Mouse (Mus musculus) lung, postnatal 0 days (tissue): Measurements from ENCODE around the gene Gsg1.

Source experiments
- CTCF ChIP-seq: IDR thresholded peaks from 2 replicates; pipeline ENCODE4 v1.5.1; 2016; ENCODE audit warnings: antibody characterized with exemption, mild to moderate bottlenecking
- EP300 ChIP-seq: IDR thresholded peaks from 2 replicates; pipeline ENCODE4 v1.6.1; 2016; ENCODE audit warnings: antibody characterized with exemption, mild to moderate bottlenecking, control low read depth

DNA sequence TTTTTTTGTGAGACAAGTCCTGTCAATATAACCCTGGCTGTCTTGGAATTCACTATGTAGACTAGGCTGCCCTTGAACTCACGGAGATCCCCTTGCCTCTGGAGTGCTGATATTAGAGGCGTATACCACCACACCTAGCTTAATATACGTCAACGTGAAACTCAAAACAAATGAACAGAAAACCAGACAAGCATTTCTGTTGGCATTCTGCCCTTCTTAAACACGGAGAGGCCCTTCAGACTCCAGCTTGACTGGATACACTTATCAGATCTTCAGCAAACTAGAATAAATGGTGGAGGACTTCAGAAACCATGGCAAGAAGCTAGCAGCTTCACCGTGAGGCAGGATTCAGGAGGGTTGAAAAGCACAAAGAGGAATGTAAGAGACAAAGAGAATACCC is 40.0 kb upstream of the Gsg1 start:
- TF ChIP-seq CTCF (no peak), EP300 (peak; percentile 61; the same call in 1 of the 2 replicates)
